In genomic region chr8:45761053-45761452, GRCm38 (mm10) we compare ENCODE assay signal across 21 mouse cellular contexts.
A peak's percentile ranks its signal among the peaks of the same experiment; 100 is the strongest.
DNase-seq lines count a peak whose midpoint lies in the region; ATAC-seq and TF ChIP-seq lines count a peak whose summit lies in the region.
"Had no signal": no experiment of that assay in that cellular context is flagged by ENCODE, and none has a peak within 500 bp of the region (broad histone marks: within the 10 kb centered on the region; RNA-seq: fewer than 3 reads in every experiment).

No protein-coding gene starts in this region.

- H3K27ac ChIP-seq in kidney, adult 2 months (ENCODE audit: insufficient read depth, low read depth, low read length), result no peak overlapping the region
- no peak overlapping the region for H3K27ac ChIP-seq in kidney, embryonic 14.5 days (ENCODE audit: low read depth, low read length)
- H3K27ac ChIP-seq in liver, adult 2 months (replicated peaks; ENCODE audit: insufficient read depth, low read depth, low read length), result no peak overlapping the region
- H3K27ac ChIP-seq in liver, embryonic 11.5 days (ENCODE audit: low read depth, low read length), result no peak overlapping the region
- H3K27ac ChIP-seq in stomach, embryonic 14.5 days (ENCODE audit: low read length), result peak overlapping the region; percentile 10; the same call in 1 of the 2 replicates
- no peak overlapping the region for H3K27ac ChIP-seq in stomach, postnatal 0 days (replicated peaks)
- peak overlapping the region; percentile 33; the same call in 1 of the 2 replicates for H3K27ac ChIP-seq in stomach, embryonic 16.5 days (ENCODE audit: low read length)
- H3K27ac ChIP-seq: embryonic facial prominence, embryonic 15.5 days; forebrain, embryonic 10.5 days; hindbrain, embryonic 10.5 days; hindbrain, embryonic 14.5 days had no signal

- H3K9ac ChIP-seq in kidney, embryonic 14.5 days (ENCODE audit: low read depth, low read length), result no peak overlapping the region
- no peak overlapping the region for H3K9ac ChIP-seq in liver, adult 2 months (ENCODE audit: low read depth, low read length)
- H3K9ac ChIP-seq in liver, embryonic 11.5 days (ENCODE audit: low read depth, low read length), result no peak overlapping the region
- H3K9ac ChIP-seq in stomach, embryonic 14.5 days (replicated peaks; ENCODE audit: low read depth, low read length), result no peak overlapping the region
- H3K9ac ChIP-seq in stomach, postnatal 0 days (ENCODE audit: low read length), result no peak overlapping the region
- no peak overlapping the region for H3K9ac ChIP-seq in stomach, embryonic 16.5 days (ENCODE audit: low read length)
- H3K9ac ChIP-seq: embryonic facial prominence, embryonic 15.5 days; heart, embryonic 12.5 days; hindbrain, embryonic 14.5 days had no signal

- H3K4me3 ChIP-seq in kidney, adult 2 months (ENCODE audit: insufficient read depth, low read depth, low read length), result no peak overlapping the region
- H3K4me3 ChIP-seq in kidney, embryonic 14.5 days (ENCODE audit: low read length), result no peak overlapping the region
- H3K4me3 ChIP-seq in liver, adult 2 months (ENCODE audit: insufficient read depth, low read depth, low read length), result no peak overlapping the region
- H3K4me3 ChIP-seq in liver, embryonic 11.5 days (ENCODE audit: low read depth, low read length), result no peak overlapping the region
- H3K4me3 ChIP-seq in stomach, embryonic 14.5 days (ENCODE audit: low read depth, low read length), result no peak overlapping the region
- no peak overlapping the region for H3K4me3 ChIP-seq in stomach, postnatal 0 days (ENCODE audit: low read depth, low read length)
- no peak overlapping the region for H3K4me3 ChIP-seq in stomach, embryonic 16.5 days (replicated peaks; ENCODE audit: low read length)
- H3K4me3 ChIP-seq: embryonic facial prominence, embryonic 15.5 days; erythroblast, embryonic 14.5 days; forebrain, embryonic 10.5 days; heart, embryonic 12.5 days; hindbrain, embryonic 10.5 days had no signal

- no peak for TF ChIP-seq CTCF in kidney, adult 2 months (conservative IDR thresholded peaks at IDR 0.05; ENCODE audit: insufficient read depth, insufficient read length, low read depth, low read length)
- TF ChIP-seq CTCF in liver, adult 2 months (IDR thresholded peaks at IDR 0.05; ENCODE audit: low read depth, low read length), result no peak
- no peak for TF ChIP-seq CTCF in stomach, postnatal 0 days (IDR thresholded peaks at IDR 0.05; ENCODE audit: low read depth)

- TF ChIP-seq POLR2A in kidney, adult 2 months (IDR thresholded peaks at IDR 0.05; ENCODE audit: low read depth, low read length), result no peak
- TF ChIP-seq POLR2A in liver, adult 2 months (IDR thresholded peaks at IDR 0.05; ENCODE audit: extremely low read depth, insufficient read depth, low read length), result no peak

- DNase-seq in kidney, adult 2 months, result peak; percentile 18
- DNase-seq in liver, adult 2 months (ENCODE audit: extremely low read depth, low read depth, low spot score), result peak; percentile 16
- no peak for DNase-seq in liver, embryonic 11.5 days (ENCODE audit: low spot score)
- no peak for DNase-seq in stomach, postnatal 0 days (ENCODE audit: low spot score)
- DNase-seq in cerebellum, postnatal 4 days (ENCODE audit: low spot score in 2 of 2), result no peak
- DNase-seq: adrenal gland, adult 2 months; adrenal gland, postnatal 25 days; cerebellum, adult 18-20 months; cerebellum, postnatal 10 days; embryo, embryonic 11 days; gastrocnemius, postnatal 25 days had no signal

- TF ChIP-seq EP300 in stomach, postnatal 0 days (optimal IDR thresholded peaks at IDR 0.05), result no peak

- H3K36me3 ChIP-seq in kidney, adult 2 months (ENCODE audit: control insufficient read depth, insufficient read depth, low read length), result no peaks in the 10 kb centered on the region
- H3K36me3 ChIP-seq in kidney, embryonic 14.5 days (ENCODE audit: control insufficient read depth, insufficient read depth, low read length), result 0 out of 2 replicates have a peak, but pooled peaks cover 4% of the 10 kb centered on the region
- peaks cover 31% of the 10 kb centered on the region for H3K36me3 ChIP-seq in liver, adult 2 months (ENCODE audit: control insufficient read depth, insufficient read depth, low read length)
- no peaks in the 10 kb centered on the region for H3K36me3 ChIP-seq in liver, embryonic 11.5 days (ENCODE audit: control insufficient read depth, insufficient read depth, low read length)
- no peaks in the 10 kb centered on the region for H3K36me3 ChIP-seq in stomach, embryonic 14.5 days (ENCODE audit: control insufficient read depth, insufficient read depth, low read length)
- no peaks in the 10 kb centered on the region for H3K36me3 ChIP-seq in stomach, postnatal 0 days (ENCODE audit: control insufficient read depth, insufficient read depth, low read length)
- no peaks in the 10 kb centered on the region for H3K36me3 ChIP-seq in stomach, embryonic 16.5 days (ENCODE audit: control insufficient read depth, insufficient read depth, low read length)
- H3K36me3 ChIP-seq: embryonic facial prominence, embryonic 15.5 days had no signal

- WGBS in kidney, adult 2 months, result 76% methylated on average over 1 of the region's 1 CpGs
- WGBS in kidney, embryonic 14.5 days, result 68% methylated on average over 1 of the region's 1 CpGs
- 80% methylated on average over 1 of the region's 1 CpGs for WGBS in liver, adult 2 months
- WGBS in liver, embryonic 11.5 days, result 71% methylated on average over 1 of the region's 1 CpGs
- 33% methylated on average over 1 of the region's 1 CpGs for WGBS in stomach, embryonic 14.5 days
- WGBS in stomach, postnatal 0 days, result 35% methylated on average over 1 of the region's 1 CpGs
- 36% methylated on average over 1 of the region's 1 CpGs for WGBS in stomach, embryonic 16.5 days

- H3K79me2 ChIP-seq in liver, adult 2 months (ENCODE audit: control insufficient read depth, insufficient read depth, low read length), result no peaks in the 10 kb centered on the region

- ATAC-seq in kidney, embryonic 14.5 days (ENCODE audit: low FRiP score, low TSS enrichment), result no peak
- no peak for ATAC-seq in liver, embryonic 11.5 days (replicated peaks; ENCODE audit: low FRiP score)
- no peak for ATAC-seq in stomach, embryonic 14.5 days (ENCODE audit: insufficient number of reproducible peaks, insufficient read depth, low FRiP score, low read depth)
- ATAC-seq in stomach, postnatal 0 days (ENCODE audit: low FRiP score, low TSS enrichment), result no peak
- ATAC-seq in stomach, embryonic 16.5 days (ENCODE audit: insufficient read depth, low FRiP score), result no peak
- ATAC-seq: forebrain, embryonic 16.5 days had no signal

- H3K27me3 ChIP-seq in kidney, adult 2 months (replicated peaks; ENCODE audit: control insufficient read depth, insufficient read depth, low read length), result no peaks in the 10 kb centered on the region
- H3K27me3 ChIP-seq in kidney, embryonic 14.5 days (ENCODE audit: control insufficient read depth, insufficient read depth, low read length), result no peaks in the 10 kb centered on the region
- H3K27me3 ChIP-seq in liver, adult 2 months (ENCODE audit: control insufficient read depth, insufficient read depth, low read length), result no peaks in the 10 kb centered on the region
- H3K27me3 ChIP-seq in liver, embryonic 11.5 days (replicated peaks; ENCODE audit: control insufficient read depth, insufficient read depth, low read length), result no peaks in the 10 kb centered on the region
- H3K27me3 ChIP-seq in stomach, embryonic 14.5 days (ENCODE audit: control insufficient read depth, insufficient read depth, low read length), result no peaks in the 10 kb centered on the region
- H3K27me3 ChIP-seq in stomach, postnatal 0 days (ENCODE audit: control insufficient read depth, insufficient read depth, low read length), result no peaks in the 10 kb centered on the region
- H3K27me3 ChIP-seq in stomach, embryonic 16.5 days (ENCODE audit: control insufficient read depth, insufficient read depth, low read length), result no peaks in the 10 kb centered on the region
- H3K27me3 ChIP-seq: embryonic facial prominence, embryonic 15.5 days; heart, embryonic 12.5 days had no signal

- no peak overlapping the region for H3K4me2 ChIP-seq in kidney, embryonic 14.5 days (replicated peaks; ENCODE audit: low read depth, low read length)
- H3K4me2 ChIP-seq in liver, embryonic 11.5 days, result no peak overlapping the region
- H3K4me2 ChIP-seq in stomach, embryonic 14.5 days (replicated peaks; ENCODE audit: low read depth, low read length), result no peak overlapping the region
- no peak overlapping the region for H3K4me2 ChIP-seq in stomach, postnatal 0 days (replicated peaks; ENCODE audit: low read depth)
- H3K4me2 ChIP-seq in stomach, embryonic 16.5 days (ENCODE audit: low read depth, low read length), result no peak overlapping the region
- H3K4me2 ChIP-seq: embryonic facial prominence, embryonic 15.5 days; heart, embryonic 12.5 days; hindbrain, embryonic 14.5 days had no signal

- no peaks in the 10 kb centered on the region for H3K4me1 ChIP-seq in kidney, adult 2 months (ENCODE audit: control insufficient read depth, insufficient read depth, low read length)
- H3K4me1 ChIP-seq in kidney, embryonic 14.5 days (ENCODE audit: control insufficient read depth, insufficient read depth, low read length), result 0 out of 2 replicates have a peak, but pooled peaks cover 4% of the 10 kb centered on the region
- no peaks in the 10 kb centered on the region for H3K4me1 ChIP-seq in liver, adult 2 months (ENCODE audit: control insufficient read depth, insufficient read depth, low read length)
- H3K4me1 ChIP-seq in liver, embryonic 11.5 days (replicated peaks; ENCODE audit: control insufficient read depth, insufficient read depth, low read length), result no peaks in the 10 kb centered on the region
- H3K4me1 ChIP-seq in stomach, embryonic 14.5 days (ENCODE audit: control insufficient read depth, insufficient read depth, low read length), result peaks cover 19% of the 10 kb centered on the region
- no peaks in the 10 kb centered on the region for H3K4me1 ChIP-seq in stomach, postnatal 0 days (replicated peaks; ENCODE audit: control insufficient read depth, insufficient read depth)
- H3K4me1 ChIP-seq in stomach, embryonic 16.5 days (ENCODE audit: control insufficient read depth, insufficient read depth, low read length), result 0 out of 2 replicates have a peak, but pooled peaks cover 3% of the 10 kb centered on the region

- H3K9me3 ChIP-seq in kidney, embryonic 14.5 days (ENCODE audit: control insufficient read depth, low read length), result no peaks in the 10 kb centered on the region
- H3K9me3 ChIP-seq in liver, embryonic 11.5 days (ENCODE audit: control insufficient read depth, low read length), result no peaks in the 10 kb centered on the region
- no peaks in the 10 kb centered on the region for H3K9me3 ChIP-seq in stomach, embryonic 14.5 days (ENCODE audit: control insufficient read depth, low read depth, low read length)
- H3K9me3 ChIP-seq in stomach, postnatal 0 days (ENCODE audit: control insufficient read depth, low read length), result no peaks in the 10 kb centered on the region
- H3K9me3 ChIP-seq in stomach, embryonic 16.5 days (replicated peaks; ENCODE audit: control insufficient read depth, low read length), result no peaks in the 10 kb centered on the region
- H3K9me3 ChIP-seq: embryonic facial prominence, embryonic 15.5 days; forebrain, embryonic 10.5 days; heart, embryonic 12.5 days; hindbrain, embryonic 10.5 days had no signal

Comparison
In these comparisons a context has a peak if more than half of its experiments do, and no peak if none do; other contexts are left out.
1. DNase-seq: peak in kidney, adult 2 months (single experiment) and liver, adult 2 months (single experiment); none in liver, embryonic 11.5 days (single experiment), stomach, postnatal 0 days (single experiment) and cerebellum, postnatal 4 days (0 of 2).
2. H3K27ac ChIP-seq: peak in stomach, embryonic 14.5 days (single experiment) and stomach, embryonic 16.5 days (single experiment); none in kidney, adult 2 months (single experiment), kidney, embryonic 14.5 days (single experiment), liver, adult 2 months (single experiment), liver, embryonic 11.5 days (single experiment) and stomach, postnatal 0 days (single experiment).